Mouse (Mus musculus): Measurements from ENCODE around the gene Efemp1. TPM values are rescaled to one million over a fixed set of nuclear protein-coding genes. Genes with fewer than 3 reads are reported as not detected.

The Efemp1 gene
- polyA plus RNA-seq, 1 experiment from 2014 or later, result 16.5 TPM

GRCm38 (mm10) chr11:28889538-28889937, 36.5 kb downstream of the Efemp1 start:
- no peak overlapping the region for H3K9ac ChIP-seq (ENCODE audit: low read length)
- H3K4me3 ChIP-seq (ENCODE audit: control insufficient read depth in 1 of 2, insufficient read depth in 1 of 2, low read depth in 1 of 2, low read length in 2 of 2), result no peak overlapping the region
- WGBS, result 72% methylated on average over 1 of the region's 1 CpGs
- H3K4me1 ChIP-seq (ENCODE audit: control insufficient read depth in 2 of 2, insufficient read depth in 2 of 2, low read length in 2 of 2), result no peaks in the 10 kb centered on the region
- H3K36me3 ChIP-seq (ENCODE audit: control insufficient read depth, insufficient read depth, low read length), result no peaks in the 10 kb centered on the region
- H3K4me2 ChIP-seq (ENCODE audit: low read length), result no peak overlapping the region
- no peak overlapping the region for H3K27ac ChIP-seq (replicated peaks in 1 of 2; ENCODE audit: control insufficient read depth in 1 of 2, insufficient read depth in 1 of 2, low read depth in 2 of 2, low read length in 2 of 2)
- ATAC-seq (ENCODE audit: insufficient number of reproducible peaks, insufficient read depth, low FRiP score, low read depth), result no peak
- H3K27me3 ChIP-seq (ENCODE audit: control insufficient read depth, insufficient read depth, low read length), result no peaks in the 10 kb centered on the region
- no peaks in the 10 kb centered on the region for H3K9me3 ChIP-seq (ENCODE audit: control insufficient read depth, low read length)

- Histone ChIP-seq H3K36me3 (ENCODE audit: control insufficient read depth, insufficient read depth, low read length) (no peaks in the 10 kb centered on the region), H3K4me3 (ENCODE audit: control insufficient read depth in 1 of 2, insufficient read depth in 1 of 2, low read depth in 1 of 2, low read length in 2 of 2) (no peak overlapping the region), H3K4me2 (ENCODE audit: low read length) (no peak overlapping the region), H3K27ac (replicated peaks in 1 of 2; ENCODE audit: control insufficient read depth in 1 of 2, insufficient read depth in 1 of 2, low read depth in 2 of 2, low read length in 2 of 2) (no peak overlapping the region), H3K9me3 (ENCODE audit: control insufficient read depth, low read length) (no peaks in the 10 kb centered on the region), H3K9ac (ENCODE audit: low read length) (no peak overlapping the region), H3K27me3 (ENCODE audit: control insufficient read depth, insufficient read depth, low read length) (no peaks in the 10 kb centered on the region), H3K4me1 (ENCODE audit: control insufficient read depth in 2 of 2, insufficient read depth in 2 of 2, low read length in 2 of 2) (no peaks in the 10 kb centered on the region)
- WGBS, result 55% methylated on average over 5 of the region's 5 CpGs
- ATAC-seq (ENCODE audit: insufficient number of reproducible peaks, insufficient read depth, low FRiP score, low read depth), result no peak
Observed at GRCm38 (mm10) chr11:28891515-28891914, 38.5 kb downstream of the Efemp1 start.

DNA sequence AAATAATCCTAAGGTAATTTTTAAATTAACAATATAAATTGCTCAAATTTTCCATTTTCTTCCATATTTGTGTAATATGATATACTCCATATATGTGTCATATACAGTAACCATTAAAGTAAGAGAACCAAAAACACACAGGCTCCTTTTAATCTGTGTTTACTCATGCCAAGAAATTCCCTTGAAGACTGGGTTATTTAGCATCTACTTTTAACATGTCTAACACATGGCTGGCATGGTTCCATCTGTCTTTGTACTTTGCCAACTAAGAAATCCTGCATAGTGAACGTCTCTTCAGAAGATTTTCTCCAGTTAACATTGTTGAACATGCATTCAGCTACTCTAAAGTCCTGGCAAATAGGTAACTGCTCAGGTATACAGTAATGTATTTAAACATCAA, 46.4 kb downstream of the Efemp1 start:
- 64% methylated on average over 1 of the region's 1 CpGs for WGBS
- Histone ChIP-seq H3K4me3 (ENCODE audit: control insufficient read depth in 1 of 2, insufficient read depth in 1 of 2, low read depth in 1 of 2, low read length in 2 of 2) (no peak overlapping the region), H3K36me3 (ENCODE audit: control insufficient read depth, insufficient read depth, low read length) (no peaks in the 10 kb centered on the region), H3K4me1 (ENCODE audit: control insufficient read depth in 2 of 2, insufficient read depth in 2 of 2, low read length in 2 of 2) (no peaks in the 10 kb centered on the region), H3K27ac (replicated peaks in 1 of 2; ENCODE audit: control insufficient read depth in 1 of 2, insufficient read depth in 1 of 2, low read depth in 2 of 2, low read length in 2 of 2) (no peak overlapping the region), H3K4me2 (ENCODE audit: low read length) (no peak overlapping the region), H3K9me3 (ENCODE audit: control insufficient read depth, low read length) (no peaks in the 10 kb centered on the region), H3K27me3 (ENCODE audit: control insufficient read depth, insufficient read depth, low read length) (no peaks in the 10 kb centered on the region), H3K9ac (ENCODE audit: low read length) (no peak overlapping the region)
- ATAC-seq (ENCODE audit: insufficient number of reproducible peaks, insufficient read depth, low FRiP score, low read depth), result no peak

DNA sequence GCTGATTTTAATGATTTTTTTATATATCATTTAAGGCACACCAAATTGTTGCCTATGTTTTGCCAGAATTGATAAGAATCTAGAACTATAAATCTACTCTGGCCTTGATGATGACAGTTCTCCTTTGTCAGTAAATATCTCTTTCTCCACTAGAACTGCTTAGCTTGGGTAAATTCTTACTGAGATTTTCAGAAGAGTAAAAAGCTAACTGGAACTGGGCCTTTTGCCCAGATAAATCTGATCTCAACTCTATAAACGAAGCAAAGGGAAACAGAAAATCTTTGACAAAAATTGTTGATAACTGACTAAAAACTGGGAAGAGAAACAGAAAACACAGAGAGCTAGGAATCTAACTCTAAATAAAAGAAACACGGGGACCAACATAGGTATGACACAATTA, 51.6 kb downstream of the Efemp1 start:
- WGBS, result 52% methylated on average over 2 of the region's 2 CpGs
- Histone ChIP-seq H3K27me3 (ENCODE audit: control insufficient read depth, insufficient read depth, low read length) (no peaks in the 10 kb centered on the region), H3K27ac (replicated peaks in 1 of 2; ENCODE audit: control insufficient read depth in 1 of 2, insufficient read depth in 1 of 2, low read depth in 2 of 2, low read length in 2 of 2) (no peak overlapping the region), H3K4me3 (ENCODE audit: control insufficient read depth in 1 of 2, insufficient read depth in 1 of 2, low read depth in 1 of 2, low read length in 2 of 2) (no peak overlapping the region), H3K9me3 (ENCODE audit: control insufficient read depth, low read length) (no peaks in the 10 kb centered on the region), H3K4me1 (ENCODE audit: control insufficient read depth in 2 of 2, insufficient read depth in 2 of 2, low read length in 2 of 2) (peaks cover 2 to 6% of the 10 kb centered on the region in 2 experiments; a peak in 2 of 4 replicates), H3K4me2 (ENCODE audit: low read length) (no peak overlapping the region), H3K9ac (ENCODE audit: low read length) (no peak overlapping the region), H3K36me3 (ENCODE audit: control insufficient read depth, insufficient read depth, low read length) (no peaks in the 10 kb centered on the region)
- no peak for ATAC-seq (ENCODE audit: insufficient number of reproducible peaks, insufficient read depth, low FRiP score, low read depth)

DNA sequence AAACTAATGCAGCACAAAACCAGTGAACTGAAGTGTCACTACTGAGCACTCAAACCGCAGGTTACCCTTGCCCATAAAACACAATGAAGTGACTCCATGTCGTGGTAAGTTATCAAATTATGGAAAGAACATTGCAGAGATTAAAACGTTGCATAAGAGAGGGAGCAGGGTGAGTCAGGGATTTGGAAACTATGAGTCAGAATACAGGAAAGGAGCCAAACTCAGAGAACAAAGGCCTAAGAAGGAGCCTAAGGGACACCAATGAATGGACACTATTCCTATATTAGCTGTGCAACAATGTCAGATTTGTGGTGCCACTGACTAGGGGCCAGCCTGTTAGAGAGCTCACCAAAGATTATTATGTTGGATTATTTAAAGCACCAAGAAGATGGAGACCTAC, 53.3 kb downstream of the Efemp1 start:
- Histone ChIP-seq H3K27me3 (ENCODE audit: control insufficient read depth, insufficient read depth, low read length) (no peaks in the 10 kb centered on the region), H3K36me3 (ENCODE audit: control insufficient read depth, insufficient read depth, low read length) (no peaks in the 10 kb centered on the region), H3K4me2 (ENCODE audit: low read length) (no peak overlapping the region), H3K9me3 (ENCODE audit: control insufficient read depth, low read length) (no peaks in the 10 kb centered on the region), H3K4me1 (ENCODE audit: control insufficient read depth in 2 of 2, insufficient read depth in 2 of 2, low read length in 2 of 2) (peaks cover 2 to 6% of the 10 kb centered on the region in 2 experiments; a peak in 2 of 4 replicates), H3K27ac (replicated peaks in 1 of 2; ENCODE audit: control insufficient read depth in 1 of 2, insufficient read depth in 1 of 2, low read depth in 2 of 2, low read length in 2 of 2) (no peak overlapping the region), H3K9ac (ENCODE audit: low read length) (no peak overlapping the region), H3K4me3 (ENCODE audit: control insufficient read depth in 1 of 2, insufficient read depth in 1 of 2, low read depth in 1 of 2, low read length in 2 of 2) (no peak overlapping the region)
- ATAC-seq (ENCODE audit: insufficient number of reproducible peaks, insufficient read depth, low FRiP score, low read depth), result no peak
- WGBS, result 35% methylated on average over 3 of the region's 3 CpGs

GRCm38 (mm10) chr11:28908908-28909545, 56.0 kb downstream of the Efemp1 start:
- no peak overlapping the region for H3K4me2 ChIP-seq (ENCODE audit: low read length)
- no peak overlapping the region for H3K27ac ChIP-seq (replicated peaks in 1 of 2; ENCODE audit: control insufficient read depth in 1 of 2, insufficient read depth in 1 of 2, low read depth in 2 of 2, low read length in 2 of 2)
- no peaks in the 10 kb centered on the region for H3K36me3 ChIP-seq (ENCODE audit: control insufficient read depth, insufficient read depth, low read length)
- H3K4me1 ChIP-seq (ENCODE audit: control insufficient read depth in 2 of 2, insufficient read depth in 2 of 2, low read length in 2 of 2), result peaks cover 4 to 17% of the 10 kb centered on the region in 2 experiments; a peak in 3 of 4 replicates
- ATAC-seq (ENCODE audit: insufficient number of reproducible peaks, insufficient read depth, low FRiP score, low read depth), result no peak
- no peaks in the 10 kb centered on the region for H3K27me3 ChIP-seq (ENCODE audit: control insufficient read depth, insufficient read depth, low read length)
- no peaks in the 10 kb centered on the region for H3K9me3 ChIP-seq (ENCODE audit: control insufficient read depth, low read length)
- no peak overlapping the region for H3K9ac ChIP-seq (ENCODE audit: low read length)
- 39% methylated on average over 3 of the region's 3 CpGs for WGBS
- H3K4me3 ChIP-seq (ENCODE audit: control insufficient read depth in 1 of 2, insufficient read depth in 1 of 2, low read depth in 1 of 2, low read length in 2 of 2), result no peak overlapping the region

GRCm38 (mm10) chr11:28912469-28913138, 59.6 kb downstream of the Efemp1 start:
- no peak for ATAC-seq (ENCODE audit: insufficient number of reproducible peaks, insufficient read depth, low FRiP score, low read depth)

More at GRCm38 (mm10) chr11:28912469-28913138, 59.6 kb downstream of the Efemp1 start:
- WGBS, result 79% methylated on average over 3 of the region's 3 CpGs
- H3K4me1 ChIP-seq (ENCODE audit: control insufficient read depth in 2 of 2, insufficient read depth in 2 of 2, low read length in 2 of 2), result peaks cover 4 to 17% of the 10 kb centered on the region in 2 experiments; a peak in 3 of 4 replicates
- no peaks in the 10 kb centered on the region for H3K9me3 ChIP-seq (ENCODE audit: control insufficient read depth, low read length)
- no peak overlapping the region for H3K4me3 ChIP-seq (ENCODE audit: control insufficient read depth in 1 of 2, insufficient read depth in 1 of 2, low read depth in 1 of 2, low read length in 2 of 2)
- no peak overlapping the region for H3K4me2 ChIP-seq (ENCODE audit: low read length)
- no peaks in the 10 kb centered on the region for H3K36me3 ChIP-seq (ENCODE audit: control insufficient read depth, insufficient read depth, low read length)
- H3K9ac ChIP-seq (ENCODE audit: low read length), result no peak overlapping the region
- no peaks in the 10 kb centered on the region for H3K27me3 ChIP-seq (ENCODE audit: control insufficient read depth, insufficient read depth, low read length)
- no peak overlapping the region for H3K27ac ChIP-seq (replicated peaks in 1 of 2; ENCODE audit: control insufficient read depth in 1 of 2, insufficient read depth in 1 of 2, low read depth in 2 of 2, low read length in 2 of 2)
